Mouse (Mus musculus): ENCODE results near the gene Ovol3.

The Ovol3 gene

DNA sequence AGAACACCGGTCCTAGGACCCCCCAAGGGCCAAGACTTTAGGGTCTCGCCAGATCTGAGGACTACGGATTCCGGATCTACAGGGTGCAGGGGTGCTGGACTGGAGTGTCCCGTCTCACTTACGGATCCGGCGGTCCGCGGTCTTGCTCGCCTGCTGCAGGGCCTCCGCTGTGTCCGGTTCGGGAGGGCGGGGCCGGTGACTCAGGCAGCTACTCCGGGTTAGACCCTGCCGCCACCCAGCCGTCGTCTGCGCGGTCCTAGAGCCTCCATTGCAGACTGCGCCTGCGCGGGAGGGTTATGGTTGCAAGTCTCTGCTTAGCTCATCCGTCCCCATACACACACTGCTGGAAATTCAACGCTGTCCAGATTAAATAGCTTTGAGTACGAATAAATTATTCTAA lies 40.6 kb downstream of the Ovol3 start:
- DNase-seq (ENCODE audit: low read depth in 2 of 2, low spot score in 2 of 2) = peak; percentile 84 to 89

GRCm38 (mm10) chr7:30194101-30194831 lies 41.3 kb downstream of the Ovol3 start:
- DNase-seq (ENCODE audit: low read depth in 2 of 2, low spot score in 2 of 2) = no peak

GRCm38 (mm10) chr7:30193581-30194100 lies 41.9 kb downstream of the Ovol3 start:
- DNase-seq (ENCODE audit: low read depth in 2 of 2, low spot score in 2 of 2) = peak; percentile 8 to 28

GRCm38 (mm10) chr7:30193013-30193412 lies 42.5 kb downstream of the Ovol3 start:
- no peak for DNase-seq (ENCODE audit: low read depth in 2 of 2, low spot score in 2 of 2)

DNA sequence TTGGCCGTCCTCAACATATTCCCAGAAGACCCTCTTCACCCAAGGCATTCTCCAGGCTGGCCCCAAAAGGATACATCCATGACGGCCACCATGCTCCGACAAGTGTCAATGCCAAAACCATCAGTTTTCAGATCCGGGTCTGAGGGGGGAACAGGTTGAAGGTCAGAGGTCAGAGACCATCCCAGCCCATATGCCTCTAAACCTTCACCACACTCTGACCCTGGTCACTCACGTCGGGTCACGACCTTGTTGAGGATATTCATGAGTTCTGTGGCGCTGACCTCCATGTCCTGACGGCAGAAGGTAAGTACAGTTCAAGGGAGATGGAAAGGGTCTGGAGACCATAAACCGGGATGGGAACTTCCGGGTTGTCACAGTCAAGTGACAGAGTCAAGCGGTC lies 43.4 kb downstream of the Ovol3 start:
- DNase-seq (ENCODE audit: low read depth in 2 of 2, low spot score in 2 of 2) = no peak

GRCm38 (mm10) chr7:30189116-30189491 lies 46.4 kb downstream of the Ovol3 start:
- DNase-seq (ENCODE audit: low read depth in 2 of 2, low spot score in 2 of 2) = no peak

DNA sequence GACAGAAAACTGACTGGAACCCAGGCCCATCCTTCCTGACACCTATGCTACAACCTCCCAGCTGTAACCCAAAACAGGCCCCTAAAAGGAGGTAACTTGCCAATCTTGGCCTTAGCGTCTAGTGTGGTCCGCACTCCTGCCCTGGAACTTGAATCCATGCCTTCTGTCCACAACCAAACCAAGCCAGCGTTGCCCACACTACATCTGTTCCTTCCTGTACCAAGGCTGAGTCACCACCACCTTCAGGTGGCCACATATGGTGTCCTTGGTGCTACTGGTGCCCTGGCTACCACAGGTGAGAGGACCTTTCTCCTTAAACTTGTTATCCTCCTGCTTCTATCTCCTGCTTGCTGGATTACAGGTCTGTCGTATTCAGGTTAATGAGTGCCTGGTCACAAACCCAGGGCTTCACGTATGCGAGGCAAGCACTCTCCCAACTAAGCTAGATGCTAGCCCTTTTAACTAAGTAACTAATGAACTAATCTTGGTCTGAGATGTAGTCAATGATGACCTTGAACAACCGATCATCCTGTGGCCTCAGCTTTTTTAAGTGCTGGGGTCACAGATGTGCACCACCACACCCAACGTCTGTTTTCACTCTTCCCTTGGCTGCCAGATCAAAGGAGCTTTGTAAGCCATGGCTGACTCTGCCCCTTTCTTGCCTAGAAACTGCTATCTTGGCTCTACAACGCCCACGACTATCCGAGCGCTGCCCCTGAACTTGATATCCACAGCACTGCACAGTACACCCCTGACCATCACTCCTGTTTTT lies 47.0 kb downstream of the Ovol3 start:
- no peak for DNase-seq (ENCODE audit: low read depth in 2 of 2, low spot score in 2 of 2)

- DNase-seq (ENCODE audit: low read depth in 2 of 2, low spot score in 2 of 2) = no peak
Observed at GRCm38 (mm10) chr7:30184641-30185348, 50.7 kb downstream of the Ovol3 start.

GRCm38 (mm10) chr7:30183879-30184289 lies 51.6 kb downstream of the Ovol3 start, which contains the start of gene Cox7a1:
TSS of gene Cox7a1 (plus strand) at chr7:30184144.
- peak; percentile 48 to 54 for DNase-seq (ENCODE audit: low read depth in 2 of 2, low spot score in 2 of 2)

Data from CD8-positive naive resting alpha-beta T cell, adult 2 months (primary cell).